Mouse (Mus musculus): ENCODE measurements at regions not wholly inside any gene's neighbourhood (a gene's known extent, or its start where the extent isn't known, plus 50 kb on each side); places are given as distances from the start of the nearest gene placed in this dataset.
"Not testable (repeated sequence)": the region's sequence is repeated elsewhere in the genome, so short reads cannot be mapped to it uniquely, and the experiment has no call there.

DNA sequence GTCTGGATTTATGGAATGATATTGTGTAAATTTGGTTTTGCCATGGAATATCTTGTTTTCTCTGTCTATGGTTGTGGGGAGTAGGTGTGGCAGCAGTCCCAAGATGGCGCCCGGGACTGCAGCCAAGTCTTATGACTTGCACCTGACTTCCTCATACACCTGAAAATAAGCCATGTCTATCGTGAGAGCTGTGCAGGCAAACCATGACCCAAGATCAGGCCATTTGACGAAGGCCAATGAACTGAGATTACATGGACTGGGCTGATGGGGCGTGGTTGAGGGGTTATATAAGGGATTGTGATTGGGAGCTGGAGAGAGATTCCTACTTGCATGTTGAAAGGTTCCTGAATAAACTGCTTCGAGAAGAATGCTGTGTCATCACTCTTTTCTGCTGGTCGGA lies 139.5 kb downstream of the Slc6a15 start:
- H3K27ac ChIP-seq; DNase-seq (ENCODE audit: extremely low spot score, low spot score); H3K27me3 ChIP-seq (ENCODE audit: poor library complexity, severe bottlenecking); H3K9me3 ChIP-seq; H3K4me1 ChIP-seq; H3K4me3 ChIP-seq; H3K36me3 ChIP-seq (replicated peaks): not testable (repeated sequence)
- 91% methylated on average over 7 of the region's 7 CpGs for WGBS

GRCm38 (mm10) chr10:103544502-103544901 lies 176.9 kb downstream of the Slc6a15 start:
- H3K27ac ChIP-seq = no peak overlapping the region
- DNase-seq (ENCODE audit: extremely low spot score, low spot score) = no peak
- H3K36me3 ChIP-seq (replicated peaks) = no peaks in the 10 kb centered on the region
- no peaks in the 10 kb centered on the region for H3K4me1 ChIP-seq
- H3K27me3 ChIP-seq (ENCODE audit: poor library complexity, severe bottlenecking) = no peaks in the 10 kb centered on the region
- no peak overlapping the region for H3K4me3 ChIP-seq
- WGBS = 86% methylated on average over 2 of the region's 2 CpGs
- H3K9me3 ChIP-seq = no peaks in the 10 kb centered on the region

- WGBS = 83% methylated on average over 2 of the region's 2 CpGs
Observed at GRCm38 (mm10) chr10:103549510-103549909, 181.9 kb downstream of the Slc6a15 start.

GRCm38 (mm10) chr10:103585097-103585496 lies 217.5 kb downstream of the Slc6a15 start:
- no peak overlapping the region for H3K4me3 ChIP-seq
- H3K27me3 ChIP-seq (ENCODE audit: poor library complexity, severe bottlenecking) = no peaks in the 10 kb centered on the region
- no peaks in the 10 kb centered on the region for H3K36me3 ChIP-seq (replicated peaks)
- no peaks in the 10 kb centered on the region for H3K9me3 ChIP-seq
- no peaks in the 10 kb centered on the region for H3K4me1 ChIP-seq
- 80% methylated on average over 3 of the region's 3 CpGs for WGBS
- no peak for DNase-seq (ENCODE audit: extremely low spot score, low spot score)
- no peak overlapping the region for H3K27ac ChIP-seq

More at GRCm38 (mm10) chr10:103549510-103549909, 181.9 kb downstream of the Slc6a15 start:
- no peaks in the 10 kb centered on the region for H3K9me3 ChIP-seq
- H3K4me1 ChIP-seq = no peaks in the 10 kb centered on the region
- H3K36me3 ChIP-seq (replicated peaks) = no peaks in the 10 kb centered on the region
- no peak overlapping the region for H3K4me3 ChIP-seq
- H3K27ac ChIP-seq = no peak overlapping the region
- no peaks in the 10 kb centered on the region for H3K27me3 ChIP-seq (ENCODE audit: poor library complexity, severe bottlenecking)
- DNase-seq (ENCODE audit: extremely low spot score, low spot score) = no peak

DNA sequence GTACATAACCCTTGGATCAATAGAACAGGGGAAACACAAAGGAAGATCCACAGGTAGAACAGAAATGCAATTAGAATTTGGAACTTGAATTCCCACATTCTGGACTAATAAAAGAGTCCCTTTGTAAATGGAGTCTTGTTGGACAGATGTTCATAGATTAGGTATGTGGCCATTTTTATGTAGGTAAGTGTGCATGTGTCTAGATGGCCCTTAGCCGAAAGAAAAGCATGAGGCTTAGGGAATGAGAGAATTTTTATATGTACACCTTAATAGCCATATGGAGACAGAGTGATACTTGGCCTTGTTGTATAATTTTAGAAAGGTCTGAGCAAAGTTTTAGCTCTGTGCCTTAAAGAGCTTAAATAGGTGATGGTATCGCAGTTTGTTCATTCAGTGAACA lies 217.9 kb downstream of the Slc6a15 start:
- no peak for DNase-seq (ENCODE audit: extremely low spot score, low spot score)
- no peak overlapping the region for H3K27ac ChIP-seq
- no peaks in the 10 kb centered on the region for H3K27me3 ChIP-seq (ENCODE audit: poor library complexity, severe bottlenecking)
- 86% methylated on average over 2 of the region's 2 CpGs for WGBS
- no peaks in the 10 kb centered on the region for H3K4me1 ChIP-seq
- no peaks in the 10 kb centered on the region for H3K9me3 ChIP-seq
- no peaks in the 10 kb centered on the region for H3K36me3 ChIP-seq (replicated peaks)
- H3K4me3 ChIP-seq = no peak overlapping the region

DNA sequence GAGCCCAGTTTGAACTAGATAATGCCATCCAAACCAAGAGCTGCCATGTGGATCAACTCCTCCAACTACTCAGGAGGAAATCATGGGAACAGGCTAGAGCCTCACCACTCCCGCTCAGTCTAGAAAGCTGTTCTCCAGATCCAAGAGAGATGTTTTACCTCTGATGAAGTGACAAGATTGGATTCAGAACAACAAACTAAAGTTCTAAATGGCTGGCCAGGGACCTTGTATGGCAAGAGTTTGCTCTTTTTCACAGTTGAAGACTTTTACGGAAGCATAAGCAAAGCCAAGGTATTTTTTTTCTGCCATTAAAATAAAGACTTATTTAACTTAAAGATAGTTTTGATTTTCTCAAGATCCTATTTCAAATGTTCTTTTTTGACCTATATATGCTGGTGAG lies 224.4 kb downstream of the Slc6a15 start:
- DNase-seq (ENCODE audit: extremely low spot score, low spot score) = no peak

GRCm38 (mm10) chr10:103641162-103641561 lies 273.6 kb downstream of the Slc6a15 start:
- 81% methylated on average over 2 of the region's 2 CpGs for WGBS
- no peak overlapping the region for H3K4me3 ChIP-seq
- no peaks in the 10 kb centered on the region for H3K9me3 ChIP-seq
- DNase-seq (ENCODE audit: extremely low spot score, low spot score) = no peak
- H3K4me1 ChIP-seq = no peaks in the 10 kb centered on the region
- H3K27me3 ChIP-seq (ENCODE audit: poor library complexity, severe bottlenecking) = no peaks in the 10 kb centered on the region
- H3K27ac ChIP-seq = no peak overlapping the region
- no peaks in the 10 kb centered on the region for H3K36me3 ChIP-seq (replicated peaks)

More for the DNA sequence above, 224.4 kb downstream of the Slc6a15 start:
- H3K9me3 ChIP-seq = no peaks in the 10 kb centered on the region
- WGBS = 92% methylated on average over 2 of the region's 2 CpGs
- no peak overlapping the region for H3K4me3 ChIP-seq
- no peaks in the 10 kb centered on the region for H3K4me1 ChIP-seq
- no peaks in the 10 kb centered on the region for H3K36me3 ChIP-seq (replicated peaks)
- no peak overlapping the region for H3K27ac ChIP-seq
- H3K27me3 ChIP-seq (ENCODE audit: poor library complexity, severe bottlenecking) = no peaks in the 10 kb centered on the region

- Histone ChIP-seq H3K9me3 (no peaks in the 10 kb centered on the region), H3K36me3 (replicated peaks) (no peaks in the 10 kb centered on the region), H3K27ac (no peak overlapping the region), H3K4me1 (no peaks in the 10 kb centered on the region), H3K4me3 (no peak overlapping the region), H3K27me3 (ENCODE audit: poor library complexity, severe bottlenecking) (no peaks in the 10 kb centered on the region)
- DNase-seq (ENCODE audit: extremely low spot score, low spot score) = no peak
- 78% methylated on average over 3 of the region's 3 CpGs for WGBS
Observed at GRCm38 (mm10) chr10:103649848-103650247, 282.3 kb downstream of the Slc6a15 start.

- H3K4me1 ChIP-seq = no peaks in the 10 kb centered on the region
- no peaks in the 10 kb centered on the region for H3K36me3 ChIP-seq (replicated peaks)
- H3K27ac ChIP-seq = no peak overlapping the region
- no peaks in the 10 kb centered on the region for H3K9me3 ChIP-seq
- no peaks in the 10 kb centered on the region for H3K27me3 ChIP-seq (ENCODE audit: poor library complexity, severe bottlenecking)
- no peak for DNase-seq (ENCODE audit: extremely low spot score, low spot score)
- WGBS = 86% methylated on average over 3 of the region's 3 CpGs
- H3K4me3 ChIP-seq = no peak overlapping the region
Observed at GRCm38 (mm10) chr10:103673081-103673480, 305.5 kb downstream of the Slc6a15 start.

GRCm38 (mm10) chr10:103673765-103674164 lies 306.2 kb downstream of the Slc6a15 start:
- WGBS = 87% methylated on average over 3 of the region's 3 CpGs
- Histone ChIP-seq H3K4me1 (no peaks in the 10 kb centered on the region), H3K9me3 (no peaks in the 10 kb centered on the region), H3K4me3 (no peak overlapping the region), H3K27ac (no peak overlapping the region), H3K27me3 (ENCODE audit: poor library complexity, severe bottlenecking) (no peaks in the 10 kb centered on the region), H3K36me3 (replicated peaks) (no peaks in the 10 kb centered on the region)
- no peak for DNase-seq (ENCODE audit: extremely low spot score, low spot score)

DNA sequence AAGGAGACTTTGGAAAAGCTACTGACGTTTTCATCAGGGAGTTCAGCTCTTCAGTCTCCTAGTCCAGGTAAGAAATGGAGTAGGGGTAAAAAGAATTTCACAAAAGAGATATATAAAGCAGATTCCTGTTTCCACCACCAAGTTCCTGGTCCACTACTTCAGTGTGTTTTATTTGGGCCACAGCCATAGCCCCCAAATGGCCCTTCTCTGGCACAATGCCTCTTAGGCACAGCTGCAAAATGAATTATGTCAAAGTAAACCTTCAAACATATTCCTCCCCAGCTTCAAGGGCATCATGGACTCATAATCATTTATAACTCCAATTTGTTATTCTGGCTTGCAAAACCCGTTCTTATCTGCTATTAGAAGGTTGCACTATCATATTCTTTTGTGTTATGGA lies 325.1 kb downstream of the Slc6a15 start:
- Histone ChIP-seq H3K27me3 (ENCODE audit: poor library complexity, severe bottlenecking) (no peaks in the 10 kb centered on the region), H3K4me1 (no peaks in the 10 kb centered on the region), H3K4me3 (no peak overlapping the region), H3K9me3 (no peaks in the 10 kb centered on the region), H3K27ac (no peak overlapping the region), H3K36me3 (replicated peaks) (no peaks in the 10 kb centered on the region)
- DNase-seq (ENCODE audit: extremely low spot score, low spot score) = no peak
- 57% methylated on average over 2 of the region's 2 CpGs for WGBS

- Histone ChIP-seq H3K27ac (no peak overlapping the region), H3K4me3 (no peak overlapping the region), H3K36me3 (replicated peaks) (no peaks in the 10 kb centered on the region), H3K9me3 (no peaks in the 10 kb centered on the region), H3K4me1 (peaks cover 9% of the 10 kb centered on the region), H3K27me3 (ENCODE audit: poor library complexity, severe bottlenecking) (no peaks in the 10 kb centered on the region)
- no peak for DNase-seq (ENCODE audit: extremely low spot score, low spot score)
- WGBS = 84% methylated on average over 3 of the region's 3 CpGs
Observed at GRCm38 (mm10) chr10:103715080-103715725, 347.6 kb downstream of the Slc6a15 start.

DNA sequence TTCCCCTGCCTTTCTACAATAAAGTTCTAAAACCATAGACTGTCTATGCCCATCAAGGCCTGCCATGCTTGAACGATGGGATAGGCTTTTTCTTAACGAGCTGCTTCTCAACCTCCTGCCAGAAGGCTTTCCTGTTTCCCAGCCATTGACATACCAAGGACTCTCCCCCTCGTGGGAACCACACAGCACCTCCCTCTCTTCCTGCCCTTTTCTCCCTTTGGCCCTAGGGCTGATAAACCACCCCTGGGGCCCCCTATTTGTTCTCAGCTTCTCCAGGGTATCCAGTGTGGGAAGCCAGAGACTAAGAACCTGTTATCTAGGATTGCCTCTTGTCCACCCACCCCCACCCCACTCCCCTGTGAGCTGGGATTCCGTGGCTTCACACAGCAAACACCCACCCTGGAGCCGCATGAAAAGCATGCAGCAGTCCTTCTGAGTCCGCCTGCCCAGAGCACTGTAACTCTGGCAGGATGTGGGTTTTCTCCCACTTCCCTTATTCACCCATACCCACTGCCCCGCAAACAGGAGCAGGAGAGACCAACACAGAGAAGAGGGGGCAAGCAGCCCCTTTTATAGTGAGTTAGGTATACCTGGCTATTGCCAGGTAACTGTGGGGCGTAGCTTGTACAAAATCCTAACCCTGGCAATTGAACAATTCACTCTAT lies 351.5 kb downstream of the Slc6a15 start:
- Histone ChIP-seq H3K9me3 (no peaks in the 10 kb centered on the region), H3K27me3 (ENCODE audit: poor library complexity, severe bottlenecking) (no peaks in the 10 kb centered on the region), H3K36me3 (replicated peaks) (no peaks in the 10 kb centered on the region), H3K4me3 (no peak overlapping the region), H3K4me1 (peaks cover 9% of the 10 kb centered on the region), H3K27ac (no peak overlapping the region)
- no peak for DNase-seq (ENCODE audit: extremely low spot score, low spot score)
- 53% methylated on average over 8 of the region's 8 CpGs for WGBS

Measured in forebrain, embryonic 10.5 days (tissue).